Mouse (Mus musculus): ENCODE data around the gene Zswim4. TPM values are rescaled to one million over a fixed set of nuclear protein-coding genes. Genes with fewer than 3 reads are reported as not detected.
"Not testable (repeated sequence)": the region's sequence is repeated elsewhere in the genome, so short reads cannot be mapped to it uniquely, and the experiment has no call there.

Gene Zswim4
- 10.5 and 11.0 TPM in 2 replicates for polyA plus RNA-seq (2015; fragmentation: Nextera tagmentation; extraction: Ambion mirVana)

- DNase-seq (ENCODE audit: low spot score) (peak; percentile 100), ATAC-seq (replicated peaks; ENCODE audit: low FRiP score, low read depth) (peak; percentile 98)
- Histone ChIP-seq H3K27me3 (ENCODE audit: insufficient read depth, low read length) (no peaks in the 10 kb centered on the region), H3K4me3 (replicated peaks; ENCODE audit: low read depth, low read length) (peak within 1 kb of the TSS; percentile 97), H3K9me3 (replicated peaks; ENCODE audit: low read length) (no peaks in the 10 kb centered on the region), H3K4me1 (replicated peaks; ENCODE audit: insufficient read depth, low read length) (peaks cover 4% of the 10 kb centered on the region; the same call in 1 of the 2 replicates), H3K4me2 (ENCODE audit: low read length) (peak within 1 kb of the TSS; percentile 91), H3K27ac (peak within 1 kb of the TSS; percentile 89), H3K36me3 (ENCODE audit: insufficient read depth, low read length) (peaks cover 7% of the 10 kb centered on the region; the same call in 1 of the 2 replicates), H3K9ac (ENCODE audit: low read depth, low read length) (peak within 1 kb of the TSS; percentile 99)
- peak; percentile 25; the same call in 1 of the 2 replicates for TF ChIP-seq CTCF (IDR thresholded peaks at IDR 0.05; ENCODE audit: low read depth)
- under 1% methylated on average over 33 of the region's 35 CpGs for WGBS
Observed at GRCm38 (mm10) chr8:84236998-84237473, at the start of gene Zswim4. Gene Zswim4, minus strand, starts transcription at chr8:84237055.

GRCm38 (mm10) chr8:84285665-84286064, 48.8 kb upstream of the Zswim4 start:
- not testable (repeated sequence) for H3K27ac ChIP-seq

GRCm38 (mm10) chr8:84284608-84285063, 47.8 kb upstream of the Zswim4 start:
- Histone ChIP-seq H3K27me3 (ENCODE audit: insufficient read depth, low read length) (no peaks in the 10 kb centered on the region), H3K27ac (peak overlapping the region; percentile 51), H3K9me3 (replicated peaks; ENCODE audit: low read length) (no peaks in the 10 kb centered on the region), H3K4me3 (replicated peaks; ENCODE audit: low read depth, low read length) (peak overlapping the region; percentile 18; the same call in 1 of the 2 replicates), H3K4me1 (replicated peaks; ENCODE audit: insufficient read depth, low read length) (no peaks in the 10 kb centered on the region; the same call in 1 of the 2 replicates), H3K9ac (ENCODE audit: low read depth, low read length) (0 out of 2 replicates have a peak overlapping the region, but pooled peaks have one; percentile 40), H3K36me3 (ENCODE audit: insufficient read depth, low read length) (no peaks in the 10 kb centered on the region), H3K4me2 (ENCODE audit: low read length) (peak overlapping the region; percentile 41)
- TF ChIP-seq CTCF (IDR thresholded peaks at IDR 0.05; ENCODE audit: low read depth) = no peak
- DNase-seq (ENCODE audit: low spot score) (peak; percentile 74), ATAC-seq (replicated peaks; ENCODE audit: low FRiP score, low read depth) (no peak)
- WGBS = 7% methylated on average over 9 of the region's 9 CpGs

More at GRCm38 (mm10) chr8:84285665-84286064, 48.8 kb upstream of the Zswim4 start:
- H3K36me3 ChIP-seq (ENCODE audit: insufficient read depth, low read length); H3K4me2 ChIP-seq (ENCODE audit: low read length); H3K9me3 ChIP-seq (replicated peaks; ENCODE audit: low read length); H3K4me1 ChIP-seq (replicated peaks; ENCODE audit: insufficient read depth, low read length); H3K9ac ChIP-seq (ENCODE audit: low read depth, low read length); H3K4me3 ChIP-seq (replicated peaks; ENCODE audit: low read depth, low read length); H3K27me3 ChIP-seq (ENCODE audit: insufficient read depth, low read length): not testable (repeated sequence)
- DNase-seq (ENCODE audit: low spot score) (peak; percentile 84), ATAC-seq (replicated peaks; ENCODE audit: low FRiP score, low read depth) (peak; percentile 46)
- peak; percentile 82 for TF ChIP-seq CTCF (IDR thresholded peaks at IDR 0.05; ENCODE audit: low read depth)
- 50% methylated on average over 5 of the region's 5 CpGs for WGBS

- H3K4me1 ChIP-seq (replicated peaks; ENCODE audit: insufficient read depth, low read length) = no peaks in the 10 kb centered on the region; the same call in 1 of the 2 replicates
- ATAC-seq (replicated peaks; ENCODE audit: low FRiP score, low read depth) (no peak), DNase-seq (ENCODE audit: low spot score) (no peak)
- TF ChIP-seq CTCF (IDR thresholded peaks at IDR 0.05; ENCODE audit: low read depth) = no peak
- H3K9me3 ChIP-seq (replicated peaks; ENCODE audit: low read length) = no peaks in the 10 kb centered on the region
- H3K27me3 ChIP-seq (ENCODE audit: insufficient read depth, low read length) = no peaks in the 10 kb centered on the region
- no peak overlapping the region for H3K4me2 ChIP-seq (ENCODE audit: low read length)
- no peak overlapping the region for H3K4me3 ChIP-seq (replicated peaks; ENCODE audit: low read depth, low read length)
- no peaks in the 10 kb centered on the region for H3K36me3 ChIP-seq (ENCODE audit: insufficient read depth, low read length)
- no peak overlapping the region for H3K27ac ChIP-seq
- no peak overlapping the region for H3K9ac ChIP-seq (ENCODE audit: low read depth, low read length)
- WGBS = 73% methylated on average over 10 of the region's 10 CpGs
Observed at GRCm38 (mm10) chr8:84280777-84281176, 43.9 kb upstream of the Zswim4 start.

GRCm38 (mm10) chr8:84276447-84276846, 39.6 kb upstream of the Zswim4 start:
- Histone ChIP-seq H3K4me1 (replicated peaks; ENCODE audit: insufficient read depth, low read length) (no peaks in the 10 kb centered on the region), H3K9me3 (replicated peaks; ENCODE audit: low read length) (no peaks in the 10 kb centered on the region), H3K27ac (no peak overlapping the region), H3K27me3 (ENCODE audit: insufficient read depth, low read length) (no peaks in the 10 kb centered on the region), H3K4me2 (ENCODE audit: low read length) (no peak overlapping the region), H3K4me3 (replicated peaks; ENCODE audit: low read depth, low read length) (no peak overlapping the region), H3K36me3 (ENCODE audit: insufficient read depth, low read length) (no peaks in the 10 kb centered on the region), H3K9ac (ENCODE audit: low read depth, low read length) (no peak overlapping the region)
- DNase-seq (ENCODE audit: low spot score) (no peak), ATAC-seq (replicated peaks; ENCODE audit: low FRiP score, low read depth) (no peak)
- no peak for TF ChIP-seq CTCF (IDR thresholded peaks at IDR 0.05; ENCODE audit: low read depth)
- 67% methylated on average over 1 of the region's 1 CpGs for WGBS

- Histone ChIP-seq H3K4me2 (ENCODE audit: low read length) (no peak overlapping the region), H3K4me1 (replicated peaks; ENCODE audit: insufficient read depth, low read length) (peaks cover 6% of the 10 kb centered on the region; the same call in 1 of the 2 replicates), H3K9ac (ENCODE audit: low read depth, low read length) (no peak overlapping the region), H3K27me3 (ENCODE audit: insufficient read depth, low read length) (no peaks in the 10 kb centered on the region), H3K27ac (no peak overlapping the region), H3K36me3 (ENCODE audit: insufficient read depth, low read length) (no peaks in the 10 kb centered on the region), H3K9me3 (replicated peaks; ENCODE audit: low read length) (no peaks in the 10 kb centered on the region), H3K4me3 (replicated peaks; ENCODE audit: low read depth, low read length) (no peak overlapping the region)
- no peak for ATAC-seq (replicated peaks; ENCODE audit: low FRiP score, low read depth)
- no peak for DNase-seq (ENCODE audit: low spot score)
- 70% methylated on average over 3 of the region's 3 CpGs for WGBS
- no peak for TF ChIP-seq CTCF (IDR thresholded peaks at IDR 0.05; ENCODE audit: low read depth)
Observed at GRCm38 (mm10) chr8:84273968-84274367, 37.1 kb upstream of the Zswim4 start.
